Mouse (Mus musculus): ENCODE measurements around the gene Gzmg.

Gene Gzmg

DNA sequence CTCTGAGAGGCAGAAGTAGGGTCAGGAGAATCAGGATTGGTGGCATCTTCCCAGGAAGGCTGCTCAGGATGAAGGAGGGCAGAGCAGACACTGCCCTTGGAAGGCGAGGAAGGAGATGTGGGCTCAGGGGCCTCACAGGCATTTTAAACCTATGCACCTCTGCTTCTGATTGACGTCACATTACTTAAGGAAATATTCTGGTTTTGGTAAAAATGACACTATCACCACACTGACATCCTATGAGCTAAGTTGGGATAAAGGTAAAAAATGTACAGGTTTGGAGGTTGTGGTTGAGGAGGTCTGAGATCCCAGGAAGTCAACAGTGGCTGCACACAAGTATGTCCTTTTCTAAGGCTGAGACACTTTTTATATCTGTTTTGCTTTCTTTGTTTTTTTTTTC lies at the start of gene Gzmg:
TSS of gene Gzmg (minus strand) at position 101 of the 400 bp plus-strand sequence.
- WGBS, result 91% methylated on average over 2 of the region's 2 CpGs

DNA sequence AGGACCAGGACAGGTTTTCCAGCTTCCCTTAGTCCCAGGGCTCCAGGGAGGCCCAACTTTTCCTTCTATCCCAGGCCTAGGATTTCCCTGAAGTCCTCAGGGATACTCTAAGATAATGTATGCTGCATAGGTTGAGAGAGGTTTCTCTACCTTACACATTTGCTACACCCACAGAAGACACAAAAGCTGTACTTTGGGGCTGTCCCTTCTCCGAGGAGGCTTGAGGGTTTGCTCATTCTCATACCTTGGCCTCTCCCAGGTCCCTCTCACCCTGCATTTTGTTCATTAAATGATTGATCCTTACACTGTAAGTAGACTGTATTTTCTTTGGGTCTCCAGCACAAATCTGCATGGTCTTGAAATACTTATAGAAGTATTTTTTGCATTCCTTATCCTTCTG lies 46.2 kb upstream of the Gzmg start:
- 89% methylated on average over 1 of the region's 1 CpGs for WGBS

DNA sequence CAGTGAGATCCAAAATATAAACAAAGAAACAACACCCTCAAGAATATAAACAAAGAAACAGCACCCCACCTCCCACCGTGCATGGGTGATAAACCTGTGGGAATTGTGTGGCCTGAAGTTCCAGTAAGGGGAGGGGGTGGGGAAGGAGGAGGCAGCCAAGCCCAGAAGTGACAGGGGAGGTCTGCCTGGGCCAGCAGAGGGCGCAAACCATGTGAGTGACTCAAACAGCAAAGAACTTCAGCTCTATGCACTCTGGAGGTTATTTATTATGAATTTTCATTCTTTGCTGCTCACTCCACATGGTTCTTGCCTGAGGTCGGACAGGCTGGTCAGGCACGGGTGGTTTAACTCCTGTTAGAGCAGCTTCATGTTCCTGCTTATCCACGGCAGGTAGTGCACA lies 45.6 kb upstream of the Gzmg start:
- 52% methylated on average over 5 of the region's 5 CpGs for WGBS

- WGBS, result 19% methylated on average over 2 of the region's 2 CpGs
Measured at GRCm38 (mm10) chr14:56203975-56204374, 44.6 kb upstream of the Gzmg start.

DNA sequence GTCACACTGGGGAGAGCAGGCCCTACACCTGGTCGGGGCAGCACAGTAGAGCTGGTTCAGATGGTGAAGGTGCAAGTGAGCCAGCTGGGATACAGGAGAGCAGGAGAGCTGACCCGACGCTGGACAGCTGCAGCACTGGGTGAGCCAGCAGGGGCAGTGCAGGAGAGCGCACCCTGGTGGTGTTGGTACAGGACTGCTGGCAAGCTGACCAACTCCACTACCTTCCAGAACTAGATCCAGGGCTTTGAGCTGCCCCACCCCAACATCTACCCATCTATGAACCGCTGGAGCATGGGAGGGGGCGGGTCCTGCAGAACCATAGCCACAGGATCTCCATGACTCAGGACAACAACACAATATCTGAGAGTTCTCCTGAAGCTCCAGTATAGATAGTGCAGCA lies 27.6 kb upstream of the Gzmg start:
- WGBS, result 51% methylated on average over 6 of the region's 6 CpGs

DNA sequence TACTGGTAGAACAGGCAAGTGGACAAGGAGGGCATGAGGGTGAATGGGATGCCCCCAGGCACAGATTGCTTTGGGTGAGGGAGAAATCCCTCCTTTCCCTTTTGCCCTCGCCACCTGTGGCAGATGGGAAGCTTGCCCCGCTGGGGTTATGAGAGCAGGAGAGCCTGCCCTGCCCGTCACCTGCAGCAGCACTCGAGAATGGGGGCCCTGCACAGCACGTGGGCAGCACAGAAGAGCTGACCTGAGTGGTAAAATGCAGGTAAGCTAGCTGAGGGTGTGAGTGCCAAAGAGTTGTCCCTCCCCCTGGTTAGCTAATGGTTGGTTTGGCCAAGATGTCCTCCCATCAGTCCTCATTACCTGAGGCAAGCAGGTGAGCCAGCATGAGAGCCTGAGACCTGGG lies 27.1 kb upstream of the Gzmg start:
- 78% methylated on average over 5 of the region's 5 CpGs for WGBS

GRCm38 (mm10) chr14:56177651-56178050 lies 18.3 kb upstream of the Gzmg start:
- WGBS, result 28% methylated on average over 8 of the region's 8 CpGs

DNA sequence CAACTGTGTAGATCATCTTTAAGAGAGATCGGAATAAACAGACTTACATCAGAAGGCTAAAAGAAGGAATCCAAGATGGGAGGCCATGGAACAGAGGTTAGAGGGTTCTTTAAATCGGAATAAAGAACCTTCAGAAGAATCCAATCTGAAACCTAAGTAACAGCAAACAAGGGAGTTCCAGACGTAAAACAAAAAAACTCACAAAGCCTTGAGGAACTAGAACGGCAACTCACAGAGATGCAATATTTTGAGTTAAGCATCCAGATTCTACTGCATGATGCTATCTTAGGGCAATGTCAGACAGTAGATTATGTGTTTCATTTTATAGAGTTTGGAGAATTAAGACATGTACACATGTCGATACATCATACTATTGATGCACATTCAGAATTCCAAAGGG lies 15.1 kb upstream of the Gzmg start, which contains the start of gene Gzmn:
TSS of gene Gzmn (minus strand) at position 101 of the 400 bp plus-strand sequence.
- 93% methylated on average over 5 of the region's 5 CpGs for WGBS

GRCm38 (mm10) chr14:56173396-56173795 lies 14.0 kb upstream of the Gzmg start:
- 63% methylated on average over 6 of the region's 6 CpGs for WGBS

- 92% methylated on average over 5 of the region's 5 CpGs for WGBS
Measured at GRCm38 (mm10) chr14:56172744-56173143, 13.4 kb upstream of the Gzmg start.

DNA sequence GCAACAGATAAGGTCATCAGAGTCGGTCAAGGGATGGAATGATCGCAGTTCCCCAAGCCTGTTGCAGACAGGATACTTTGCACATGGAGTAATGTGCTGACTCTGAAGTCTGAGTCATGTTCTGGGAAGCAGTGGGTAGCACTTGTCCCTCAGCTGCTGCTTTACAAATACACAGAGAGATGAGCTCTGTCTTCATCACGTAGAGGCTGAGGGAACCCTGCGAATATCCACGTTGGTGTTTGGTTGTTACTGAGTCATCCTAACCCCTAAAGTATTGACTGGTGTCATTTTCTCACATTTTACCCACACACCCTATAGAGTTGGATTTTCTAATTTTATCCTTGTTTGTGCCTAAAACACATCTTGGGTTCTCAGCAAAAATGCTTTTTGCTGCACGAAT lies 8.6 kb upstream of the Gzmg start:
- WGBS, result 46% methylated on average over 6 of the region's 6 CpGs

- WGBS, result 80% methylated on average over 2 of the region's 2 CpGs
Measured at GRCm38 (mm10) chr14:56162109-56162508, 2.7 kb upstream of the Gzmg start.

GRCm38 (mm10) chr14:56155340-56155739 lies 4.0 kb downstream of the Gzmg start:
- 69% methylated on average over 2 of the region's 2 CpGs for WGBS

DNA sequence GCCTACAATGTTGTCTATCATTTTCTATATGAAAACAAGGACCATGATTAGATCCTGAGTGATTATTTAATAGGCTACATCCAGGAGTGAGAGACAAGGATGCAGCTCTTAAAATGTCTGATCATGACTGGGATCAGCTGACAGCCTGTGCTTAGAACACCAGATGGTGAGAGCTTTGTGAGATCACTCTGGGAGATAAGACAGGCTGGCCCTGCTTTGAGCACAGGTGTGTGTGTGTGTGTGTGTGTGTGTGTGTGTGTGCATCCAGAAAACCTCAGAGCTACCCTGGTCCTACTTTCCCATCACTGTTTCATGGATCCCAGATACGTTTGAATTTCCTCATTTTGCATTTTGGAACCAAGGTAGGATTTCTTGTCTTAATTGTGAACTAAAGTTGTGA lies 25.7 kb downstream of the Gzmg start:
- 77% methylated on average over 1 of the region's 1 CpGs for WGBS

GRCm38 (mm10) chr14:56132508-56132907 lies 26.9 kb downstream of the Gzmg start, which contains the start of gene Gzmd:
TSS of gene Gzmd (minus strand) at chr14:56132608.
- WGBS, result 85% methylated on average over 2 of the region's 2 CpGs

- WGBS, result 49% methylated on average over 3 of the region's 3 CpGs
Measured at GRCm38 (mm10) chr14:56128341-56128740, 31.0 kb downstream of the Gzmg start.

DNA sequence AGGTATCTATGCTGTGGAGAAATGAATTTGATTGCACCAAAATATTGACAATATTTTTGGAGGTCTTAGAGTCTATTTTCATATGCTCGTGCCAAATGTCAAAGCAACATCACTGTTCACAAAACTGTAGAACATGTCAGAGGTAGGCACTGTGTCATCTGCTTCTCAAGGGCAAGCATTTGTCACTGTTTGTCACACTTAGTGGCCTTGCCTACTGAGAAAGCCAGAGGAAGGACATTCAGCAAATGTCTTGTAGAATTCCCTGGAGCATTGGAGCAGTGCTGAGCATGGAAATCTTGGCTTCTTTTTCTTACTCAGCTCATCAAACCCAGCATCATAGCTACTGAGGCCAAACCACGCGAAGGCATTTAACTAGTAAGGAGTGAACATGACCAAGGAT lies 35.9 kb downstream of the Gzmg start:
- WGBS, result 85% methylated on average over 3 of the region's 3 CpGs

DNA sequence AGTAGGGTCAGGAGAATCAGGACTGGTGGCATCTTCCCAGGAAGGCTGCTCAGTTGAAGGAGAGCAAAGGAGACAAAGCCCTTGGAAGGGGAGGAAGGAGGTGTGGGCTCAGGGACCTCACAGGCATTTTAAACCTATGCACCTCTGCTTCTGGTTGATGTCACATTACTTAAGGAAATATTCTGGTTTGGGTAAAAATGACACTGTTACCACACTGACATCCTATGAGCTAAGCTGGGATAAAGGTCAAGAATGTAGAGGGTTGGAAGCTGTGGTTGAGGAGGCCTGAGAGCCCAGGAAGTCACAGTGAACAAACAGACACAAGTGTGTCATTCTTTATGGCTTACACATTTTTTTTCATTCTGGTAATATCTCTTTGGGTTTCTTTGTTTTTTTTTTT lies 38.9 kb downstream of the Gzmg start, which contains the start of gene Gzme:
TSS of gene Gzme (minus strand) at position 101 of the 400 bp plus-strand sequence.

GRCm38 (mm10) chr14:56115531-56116310 lies 43.7 kb downstream of the Gzmg start:
- WGBS, result 93% methylated on average over 33 of the region's 33 CpGs
